Mouse (Mus musculus): ENCODE measurements around the gene Lrmda.

GRCm38 (mm10) chr14:22783211-22784161 is 764.0 kb downstream of the Lrmda start:
- TF ChIP-seq CTCF (IDR thresholded peaks at IDR 0.05; ENCODE audit: borderline replicate concordance, control insufficient read depth, extremely low read depth, insufficient read depth, low read length, poor library complexity) (no peak), POLR2A (IDR thresholded peaks at IDR 0.05; ENCODE audit: control insufficient read depth, extremely low read depth, insufficient read depth, low read length, poor library complexity) (no peak)
